Mouse (Mus musculus): ENCODE results near the gene Zbtb14. TPM values are rescaled to one million over a fixed set of nuclear protein-coding genes. Genes with fewer than 3 reads are reported as not detected.
A peak's percentile ranks its signal among the peaks of the same experiment; 100 is the strongest.

Gene Zbtb14
- polyA plus RNA-seq (2012; rRNA removed) (12.7 and 13.1 TPM in 2 replicates), polyA plus RNA-seq (2014; fragmentation: Nextera tagmentation; extraction: Ambion mirVana) (17.7 and 19.4 TPM in 2 replicates)

- H3K9me3 ChIP-seq (ENCODE audit: control insufficient read depth, low read length) = no peaks in the 10 kb centered on the region
- peak; percentile 58; the same call in 1 of the 2 replicates for TF ChIP-seq POLR2A (IDR thresholded peaks at IDR 0.05; ENCODE audit: borderline replicate concordance, extremely low read depth, insufficient read depth, insufficient read length)
- H3K4me1 ChIP-seq (ENCODE audit: control insufficient read depth, insufficient read depth, low read length) = peaks cover 9% of the 10 kb centered on the region
- DNase-seq (ENCODE audit: low spot score) (peak; percentile 94), ATAC-seq (ENCODE audit: low FRiP score, low read depth) (peak; percentile 91)
- WGBS = 0% methylated on average over 24 of the region's 72 CpGs
- H3K9ac ChIP-seq (ENCODE audit: low read depth, low read length, severe bottlenecking) = peak within 1 kb of the TSS; percentile 96
- peaks cover 13% of the 10 kb centered on the region for H3K36me3 ChIP-seq (ENCODE audit: control insufficient read depth, insufficient read depth, low read length)
- peak within 1 kb of the TSS; percentile 85 for H3K4me2 ChIP-seq (replicated peaks; ENCODE audit: low read depth, low read length, severe bottlenecking)
- H3K4me3 ChIP-seq (replicated peaks; ENCODE audit: low read length) = peak within 1 kb of the TSS; percentile 78
- no peaks in the 10 kb centered on the region for H3K27me3 ChIP-seq (ENCODE audit: control insufficient read depth, insufficient read depth, low read length)
- H3K27ac ChIP-seq (replicated peaks; ENCODE audit: low read depth, low read length) = peak within 1 kb of the TSS; percentile 100
Observed at GRCm38 (mm10) chr17:69382511-69383100, at the start of gene Zbtb14. Gene Zbtb14 (plus strand): TSS chr17:69383050.

GRCm38 (mm10) chr17:69346056-69346455 lies 36.8 kb upstream of the Zbtb14 start:
- 81% methylated on average over 7 of the region's 7 CpGs for WGBS
- H3K9ac ChIP-seq (ENCODE audit: low read depth, low read length, severe bottlenecking) = no peak overlapping the region
- no peaks in the 10 kb centered on the region for H3K36me3 ChIP-seq (ENCODE audit: control insufficient read depth, insufficient read depth, low read length)
- no peaks in the 10 kb centered on the region for H3K4me1 ChIP-seq (ENCODE audit: control insufficient read depth, insufficient read depth, low read length)
- H3K4me2 ChIP-seq (replicated peaks; ENCODE audit: low read depth, low read length, severe bottlenecking) = no peak overlapping the region
- no peak overlapping the region for H3K4me3 ChIP-seq (replicated peaks; ENCODE audit: low read length)
- ATAC-seq (ENCODE audit: low FRiP score, low read depth) = no peak
- no peak for TF ChIP-seq POLR2A (IDR thresholded peaks at IDR 0.05; ENCODE audit: borderline replicate concordance, extremely low read depth, insufficient read depth, insufficient read length)
- H3K9me3 ChIP-seq (ENCODE audit: control insufficient read depth, low read length) = no peaks in the 10 kb centered on the region
- no peak overlapping the region for H3K27ac ChIP-seq (replicated peaks; ENCODE audit: low read depth, low read length)
- H3K27me3 ChIP-seq (ENCODE audit: control insufficient read depth, insufficient read depth, low read length) = no peaks in the 10 kb centered on the region
- DNase-seq (ENCODE audit: low spot score) = no peak

DNA sequence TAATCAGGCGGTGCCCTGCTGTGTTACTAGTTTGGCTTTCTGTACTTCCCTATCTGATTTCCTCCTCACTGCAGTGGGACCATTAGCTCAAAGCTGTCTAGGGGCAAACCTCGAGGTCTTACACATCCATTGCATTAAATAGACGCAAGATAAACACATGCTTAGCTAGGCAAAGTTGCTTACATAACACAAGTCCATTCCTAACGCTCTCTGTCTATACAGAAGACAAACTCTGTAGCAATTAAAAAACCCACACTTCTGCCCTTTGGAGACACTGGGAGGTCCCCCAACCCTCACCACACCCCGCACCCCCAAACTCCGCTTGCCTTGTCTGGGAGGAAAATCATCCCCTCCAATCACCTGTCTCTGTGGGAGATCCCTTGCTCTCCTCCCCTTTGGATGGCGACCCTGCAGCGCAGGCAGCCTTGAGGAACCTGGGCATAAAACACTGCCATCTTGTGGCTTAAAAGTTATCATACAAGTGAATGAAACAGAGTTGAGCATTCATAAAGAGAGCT lies 33.8 kb upstream of the Zbtb14 start:
- H3K4me3 ChIP-seq (replicated peaks; ENCODE audit: low read length) = no peak overlapping the region
- WGBS = 29% methylated on average over 8 of the region's 8 CpGs
- no peak overlapping the region for H3K4me2 ChIP-seq (replicated peaks; ENCODE audit: low read depth, low read length, severe bottlenecking)
- no peaks in the 10 kb centered on the region for H3K36me3 ChIP-seq (ENCODE audit: control insufficient read depth, insufficient read depth, low read length)
- H3K9me3 ChIP-seq (ENCODE audit: control insufficient read depth, low read length) = no peaks in the 10 kb centered on the region
- H3K4me1 ChIP-seq (ENCODE audit: control insufficient read depth, insufficient read depth, low read length) = no peaks in the 10 kb centered on the region
- no peaks in the 10 kb centered on the region for H3K27me3 ChIP-seq (ENCODE audit: control insufficient read depth, insufficient read depth, low read length)
- no peak overlapping the region for H3K9ac ChIP-seq (ENCODE audit: low read depth, low read length, severe bottlenecking)
- no peak overlapping the region for H3K27ac ChIP-seq (replicated peaks; ENCODE audit: low read depth, low read length)
- peak; percentile 46 for DNase-seq (ENCODE audit: low spot score)
- ATAC-seq (ENCODE audit: low FRiP score, low read depth) = no peak
- no peak for TF ChIP-seq POLR2A (IDR thresholded peaks at IDR 0.05; ENCODE audit: borderline replicate concordance, extremely low read depth, insufficient read depth, insufficient read length)

- Histone ChIP-seq H3K9ac (ENCODE audit: low read depth, low read length, severe bottlenecking) (no peak overlapping the region), H3K4me2 (replicated peaks; ENCODE audit: low read depth, low read length, severe bottlenecking) (no peak overlapping the region), H3K27ac (replicated peaks; ENCODE audit: low read depth, low read length) (no peak overlapping the region), H3K9me3 (ENCODE audit: control insufficient read depth, low read length) (no peaks in the 10 kb centered on the region), H3K4me1 (ENCODE audit: control insufficient read depth, insufficient read depth, low read length) (no peaks in the 10 kb centered on the region), H3K4me3 (replicated peaks; ENCODE audit: low read length) (no peak overlapping the region), H3K36me3 (ENCODE audit: control insufficient read depth, insufficient read depth, low read length) (no peaks in the 10 kb centered on the region), H3K27me3 (ENCODE audit: control insufficient read depth, insufficient read depth, low read length) (no peaks in the 10 kb centered on the region)
- WGBS = 87% methylated on average over 3 of the region's 3 CpGs
- no peak for TF ChIP-seq POLR2A (IDR thresholded peaks at IDR 0.05; ENCODE audit: borderline replicate concordance, extremely low read depth, insufficient read depth, insufficient read length)
- DNase-seq (ENCODE audit: low spot score) (no peak), ATAC-seq (ENCODE audit: low FRiP score, low read depth) (no peak)
Observed at GRCm38 (mm10) chr17:69365049-69365448, 17.8 kb upstream of the Zbtb14 start.

DNA sequence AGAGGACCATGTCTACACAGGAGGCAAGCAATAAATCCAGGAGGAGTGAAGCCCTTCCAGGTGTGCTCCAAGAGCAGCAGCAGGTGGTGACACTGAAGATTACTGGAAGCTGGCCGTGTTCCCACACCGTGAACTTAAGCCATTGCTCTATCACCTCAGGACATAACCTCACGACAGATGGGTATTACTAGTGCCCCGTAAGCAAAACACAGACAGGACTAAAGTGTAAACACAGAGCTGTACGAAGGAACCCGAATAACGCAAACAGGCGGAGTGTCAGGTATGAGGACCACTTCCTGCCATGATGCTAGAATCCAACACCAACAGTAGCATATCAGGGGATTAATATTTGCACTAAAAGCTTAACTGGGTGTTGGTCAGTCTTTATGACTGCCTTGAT lies 2.0 kb upstream of the Zbtb14 start:
- ATAC-seq (ENCODE audit: low FRiP score, low read depth) = no peak
- H3K27ac ChIP-seq (replicated peaks; ENCODE audit: low read depth, low read length) = no peak overlapping the region
- no peak overlapping the region for H3K4me3 ChIP-seq (replicated peaks; ENCODE audit: low read length)
- no peak for TF ChIP-seq POLR2A (IDR thresholded peaks at IDR 0.05; ENCODE audit: borderline replicate concordance, extremely low read depth, insufficient read depth, insufficient read length)
- H3K4me2 ChIP-seq (replicated peaks; ENCODE audit: low read depth, low read length, severe bottlenecking) = no peak overlapping the region
- no peaks in the 10 kb centered on the region for H3K27me3 ChIP-seq (ENCODE audit: control insufficient read depth, insufficient read depth, low read length)
- H3K9me3 ChIP-seq (ENCODE audit: control insufficient read depth, low read length) = no peaks in the 10 kb centered on the region
- H3K4me1 ChIP-seq (ENCODE audit: control insufficient read depth, insufficient read depth, low read length) = peaks cover 9% of the 10 kb centered on the region
- no peak overlapping the region for H3K9ac ChIP-seq (ENCODE audit: low read depth, low read length, severe bottlenecking)
- no peak for DNase-seq (ENCODE audit: low spot score)
- H3K36me3 ChIP-seq (ENCODE audit: control insufficient read depth, insufficient read depth, low read length) = no peaks in the 10 kb centered on the region
- 91% methylated on average over 8 of the region's 8 CpGs for WGBS
